Mouse (Mus musculus) hindbrain, embryonic 14.5 days (tissue): ENCODE results near the gene Pgp. TPM values are rescaled to one million over a fixed set of nuclear protein-coding genes. Genes with fewer than 3 reads are reported as not detected.

Source experiments
- ATAC-seq: fragments of 200-750 bp; cut with Nextera tagmentation; 2 replicates; pipeline ENCODE4 v1.8.0; 2017; ENCODE audit warnings: moderate number of reproducible peaks, mild to moderate bottlenecking, moderate TSS enrichment, moderate library complexity; ENCODE audit not compliant: low FRiP score
- DNase-seq: peaks from one replicate; pipeline ENCODE4 v3.0.0-alpha.2; 2015; ENCODE audit warnings: low spot score
- H3K27ac ChIP-seq: fragments of 300-500 bp; sonication (generic); 2 replicates; pipeline ENCODE4 v1.5.1; 2014; ENCODE audit warnings: mild to moderate bottlenecking, moderate library complexity
- H3K27me3 ChIP-seq: fragments of 300-500 bp; sonication (generic); 2 replicates; pipeline ENCODE4 v1.6.1; 2014; ENCODE audit warnings: mild to moderate bottlenecking, low read length, mixed read lengths; ENCODE audit not compliant: control insufficient read depth, insufficient read depth
- H3K36me3 ChIP-seq: fragments of 300-500 bp; sonication (generic); replicated peaks from 2 replicates; pipeline ENCODE4 v1.6.1; 2014; ENCODE audit not compliant: control insufficient read depth, insufficient read depth
- H3K4me1 ChIP-seq: fragments of 300-500 bp; sonication (generic); replicated peaks from 2 replicates; pipeline ENCODE4 v1.6.1; 2014; ENCODE audit warnings: antibody characterized with exemption, low read length, mixed read lengths; ENCODE audit not compliant: control insufficient read depth, insufficient read depth
- H3K4me2 ChIP-seq: fragments of 300-500 bp; sonication (generic); replicated peaks from 2 replicates; pipeline ENCODE4 v1.6.1; 2014; ENCODE audit warnings: mild to moderate bottlenecking, moderate library complexity
- H3K4me3 ChIP-seq: fragments of 300-500 bp; sonication (generic); replicated peaks from 2 replicates; pipeline ENCODE4 v1.5.1; 2014; ENCODE audit warnings: mild to moderate bottlenecking, low read length
- H3K9ac ChIP-seq: fragments of 300-500 bp; sonication (generic); 2 replicates; pipeline ENCODE4 v1.6.1; 2014
- H3K9me3 ChIP-seq: fragments of 300-500 bp; sonication (generic); 2 replicates; pipeline ENCODE4 v1.6.1; 2016; ENCODE audit warnings: low read length; ENCODE audit not compliant: control insufficient read depth
- WGBS: fragments of 180-500 bp; shearing (Covaris S2); extraction: QIAGEN DNeasy Blood & Tissue Kit; methylation state at CpG from one replicate; pipeline ENCODE4 v1.1.7; 2014; 5-methylcytosine and 5-hydroxymethylcytosine counted together
- polyA plus RNA-seq: library from polyadenylated mRNA; unstranded; fragments of >200 nt; fragmentation: Nextera tagmentation; extraction: Ambion mirVana; gene quantifications from 2 replicates; pipeline ENCODE4 v1.2.1, GENCODE M21; 2014

The Pgp gene
- polyA plus RNA-seq, 1 experiment from 2014 or later: 71.2 TPM

DNA sequence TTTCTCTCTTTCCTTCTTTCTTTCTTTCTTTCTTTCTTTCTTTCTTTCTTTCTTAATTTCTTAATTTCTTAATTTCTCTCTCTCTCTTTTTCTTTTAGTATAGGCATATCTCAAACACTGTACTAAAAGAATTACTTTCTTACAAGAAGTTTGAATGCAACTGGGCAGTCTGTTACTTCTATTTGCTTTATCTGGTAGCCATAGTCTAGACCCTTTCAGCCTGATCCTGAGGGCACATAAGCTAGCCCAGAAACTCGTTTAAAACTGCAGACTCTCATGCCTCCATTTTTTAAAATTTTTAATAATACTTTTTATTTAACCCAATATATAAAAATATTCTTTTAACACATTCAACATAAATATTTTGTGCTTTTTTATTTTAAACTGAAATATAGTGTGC is 9.2 kb downstream of the Pgp start:
- no peak for ATAC-seq
- 29% methylated on average over 1 of the region's 1 CpGs for WGBS
- Histone ChIP-seq H3K9me3 (no peaks in the 10 kb centered on the region), H3K27me3 (no peaks in the 10 kb centered on the region), H3K36me3 (peaks cover 28% of the 10 kb centered on the region), H3K4me1 (no peaks in the 10 kb centered on the region; the same call in 1 of the 2 replicates), H3K4me3 (peak overlapping the region; percentile 76), H3K9ac (peak overlapping the region; percentile 80; the same call in 1 of the 2 replicates), H3K27ac (peak overlapping the region; percentile 94), H3K4me2 (peak overlapping the region; percentile 65)
- DNase-seq: no peak

DNA sequence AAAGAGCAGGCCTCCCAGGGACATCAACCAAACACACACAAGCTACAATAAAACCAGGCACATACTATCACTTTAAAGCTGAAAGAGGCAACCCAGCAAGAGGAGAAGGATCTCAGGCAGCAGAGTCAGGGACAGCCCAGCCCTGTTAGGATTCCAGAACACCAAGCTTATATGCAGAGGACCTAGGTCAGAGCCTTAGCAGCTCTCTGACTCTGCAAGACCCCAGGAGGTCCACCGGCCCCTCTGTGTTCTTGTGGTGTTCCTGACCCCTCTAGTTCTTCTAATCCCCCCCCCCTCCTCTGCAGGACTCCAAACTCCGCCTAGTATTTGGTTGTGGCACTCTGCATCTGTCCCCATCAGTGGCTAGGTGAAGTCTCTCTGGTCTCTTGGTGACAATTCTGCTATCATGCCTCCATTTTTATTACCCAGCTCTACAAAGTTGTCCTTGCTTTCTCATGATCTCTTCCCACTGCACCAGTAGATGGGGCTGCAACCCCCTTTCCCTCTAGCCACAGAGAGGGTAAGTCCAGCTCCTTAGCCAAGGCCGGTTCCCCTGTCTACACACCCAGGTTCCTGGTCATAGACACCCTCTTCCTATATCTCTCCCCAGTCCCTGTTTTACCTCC is 10.1 kb downstream of the Pgp start:
- Histone ChIP-seq H3K27me3 (no peaks in the 10 kb centered on the region), H3K4me1 (peaks cover 2% of the 10 kb centered on the region; the same call in 1 of the 2 replicates), H3K36me3 (peaks cover 20% of the 10 kb centered on the region), H3K9ac (no peak overlapping the region), H3K27ac (no peak overlapping the region), H3K4me2 (no peak overlapping the region), H3K4me3 (no peak overlapping the region), H3K9me3 (no peaks in the 10 kb centered on the region)
- ATAC-seq (no peak), DNase-seq (no peak)
- WGBS: 57% methylated on average over 3 of the region's 3 CpGs

DNA sequence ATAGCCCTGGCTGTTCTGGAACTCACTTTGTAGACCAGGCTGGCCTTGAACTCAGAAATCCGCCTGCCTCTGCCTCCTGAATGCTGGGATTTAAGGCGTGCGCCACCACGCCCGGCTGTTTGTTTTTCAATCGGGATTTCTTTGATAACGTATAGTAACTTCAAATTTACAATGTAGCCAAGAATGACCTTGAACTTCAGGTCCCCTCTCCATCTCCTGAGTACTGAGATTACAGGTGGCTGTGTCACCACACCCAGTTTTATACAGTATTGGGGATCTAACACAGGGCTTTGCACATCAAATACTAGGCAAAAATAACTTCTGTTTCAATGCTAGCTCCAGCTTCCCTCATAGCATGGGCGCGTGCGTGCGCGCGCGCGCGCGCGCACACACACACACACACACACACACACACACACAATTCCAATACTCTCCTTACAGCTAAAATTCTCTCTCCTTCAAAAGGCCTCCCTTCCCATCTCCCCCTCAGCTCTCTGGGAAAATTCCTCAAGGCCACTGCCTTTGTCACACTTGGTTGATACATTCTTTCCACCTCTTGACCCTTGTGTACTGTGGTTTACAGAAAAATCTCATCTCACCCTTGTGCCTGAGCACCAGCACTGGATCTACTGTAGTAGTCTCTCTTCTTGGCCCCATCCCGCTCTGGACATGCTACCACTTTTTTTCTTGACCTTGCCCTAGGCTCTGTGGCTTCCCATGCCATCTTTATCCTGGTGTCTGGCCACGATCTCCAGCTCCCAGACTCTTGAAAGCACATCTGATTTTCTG is 11.0 kb downstream of the Pgp start:
- WGBS: 95% methylated on average over 20 of the region's 20 CpGs
- no peak overlapping the region for H3K4me2 ChIP-seq
- no peaks in the 10 kb centered on the region for H3K9me3 ChIP-seq
- H3K27me3 ChIP-seq: no peaks in the 10 kb centered on the region
- DNase-seq (no peak), ATAC-seq (no peak)
- H3K4me3 ChIP-seq: no peak overlapping the region
- no peak overlapping the region for H3K9ac ChIP-seq
- H3K27ac ChIP-seq: no peak overlapping the region
- H3K36me3 ChIP-seq: peaks cover 10% of the 10 kb centered on the region; the same call in 1 of the 2 replicates
- H3K4me1 ChIP-seq: peaks cover 7% of the 10 kb centered on the region; the same call in 1 of the 2 replicates

DNA sequence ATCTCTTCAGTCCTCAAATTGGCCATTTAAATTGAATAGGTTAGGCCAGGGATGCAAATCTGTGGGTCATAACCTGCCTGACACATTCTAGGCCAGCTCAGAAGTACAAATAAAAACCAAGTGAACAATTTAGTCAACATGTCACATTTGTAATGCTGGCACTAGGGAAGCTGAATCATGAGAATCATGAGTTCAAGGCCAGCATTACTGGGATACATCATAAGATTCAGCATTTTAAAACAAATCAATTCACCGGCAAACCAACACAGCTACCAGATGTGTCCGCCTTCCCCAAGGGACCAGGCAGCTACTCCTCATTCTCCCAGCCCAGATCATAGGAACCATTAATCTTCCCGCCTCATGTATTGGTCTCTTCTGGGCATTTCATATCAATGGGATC is 13.3 kb downstream of the Pgp start:
- WGBS: 66% methylated on average over 3 of the region's 3 CpGs
- H3K4me3 ChIP-seq: no peak overlapping the region
- no peaks in the 10 kb centered on the region for H3K9me3 ChIP-seq
- ATAC-seq: no peak
- no peak overlapping the region for H3K27ac ChIP-seq
- H3K4me2 ChIP-seq: no peak overlapping the region
- peaks cover 17% of the 10 kb centered on the region for H3K4me1 ChIP-seq
- H3K9ac ChIP-seq: no peak overlapping the region
- no peak for DNase-seq
- no peaks in the 10 kb centered on the region for H3K27me3 ChIP-seq
- no peaks in the 10 kb centered on the region for H3K36me3 ChIP-seq

DNA sequence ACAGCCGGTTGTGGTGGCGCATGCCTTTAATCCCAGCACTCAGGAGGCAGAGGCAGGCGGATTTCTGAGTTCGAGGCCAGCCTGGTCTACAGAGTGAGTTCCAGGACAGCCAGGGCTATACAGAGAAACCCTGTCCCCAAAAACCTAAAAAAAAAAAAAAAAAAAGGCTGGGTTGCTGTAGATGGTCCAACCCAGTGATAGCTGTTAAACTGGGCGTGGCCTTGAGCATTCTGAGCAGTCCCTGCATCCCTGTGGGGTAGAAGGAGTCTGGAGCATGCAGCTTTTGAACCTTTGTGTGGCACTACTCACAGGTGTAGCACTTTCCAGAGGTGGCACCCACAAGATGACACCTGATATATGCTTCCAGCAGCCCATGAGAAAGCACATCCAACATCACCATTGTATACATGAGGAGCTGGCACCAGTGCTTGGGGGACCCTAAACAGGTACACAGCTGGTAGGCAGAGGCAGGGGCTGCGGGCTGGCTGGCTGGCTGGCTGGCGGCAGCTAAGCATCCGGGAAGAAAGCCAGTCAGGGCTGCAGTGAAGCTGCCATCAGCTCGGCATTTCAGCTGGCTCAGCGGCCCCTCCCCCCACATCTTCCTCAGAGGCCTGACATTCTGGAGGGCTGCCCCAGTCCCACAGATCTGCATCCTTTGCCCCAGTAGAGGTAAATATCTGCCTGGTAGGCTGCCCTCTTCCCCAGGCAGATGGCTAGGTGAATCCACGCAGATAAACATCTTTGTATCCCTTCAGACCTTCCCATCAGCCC is 15.1 kb downstream of the Pgp start:
- peak; percentile 50 for DNase-seq
- H3K9ac ChIP-seq: peak overlapping the region; percentile 41
- 0 out of 2 replicates have a peak overlapping the region, but pooled peaks have one; percentile 8 for H3K4me2 ChIP-seq
- H3K27ac ChIP-seq: peak overlapping the region; percentile 75
- H3K9me3 ChIP-seq: no peaks in the 10 kb centered on the region
- H3K27me3 ChIP-seq: no peaks in the 10 kb centered on the region
- no peak overlapping the region for H3K4me3 ChIP-seq
- ATAC-seq: no peak
- H3K36me3 ChIP-seq: no peaks in the 10 kb centered on the region
- 47% methylated on average over 11 of the region's 11 CpGs for WGBS
- H3K4me1 ChIP-seq: peaks cover 27% of the 10 kb centered on the region

DNA sequence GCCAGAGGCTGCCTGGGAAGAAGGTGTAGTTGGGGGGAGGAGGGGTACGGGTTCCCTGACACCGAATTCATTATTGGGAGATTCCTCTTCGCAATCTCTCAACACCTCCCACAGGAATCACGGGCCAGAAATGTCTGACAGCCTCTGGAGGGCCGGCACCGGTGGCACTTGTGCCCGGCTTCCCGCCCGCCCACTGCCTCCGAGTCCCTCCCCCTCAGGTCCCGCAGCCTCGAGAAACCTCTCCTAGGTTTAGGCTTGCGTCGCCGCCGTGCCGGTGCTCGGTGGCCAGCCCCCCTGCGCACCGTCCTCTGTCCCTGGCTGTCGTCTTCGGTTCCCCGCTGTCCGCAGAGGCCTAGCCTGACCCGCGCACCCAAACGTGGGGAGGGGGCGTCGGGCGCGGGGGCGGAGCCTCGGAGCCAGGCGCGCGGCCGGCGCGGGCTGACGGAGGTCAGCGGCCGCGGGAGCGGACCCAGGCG is 18.0 kb downstream of the Pgp start, which contains the start of gene Caskin1:
Gene Caskin1, plus strand, starts transcription at position 416 of the 476 bp plus-strand sequence.
- Histone ChIP-seq H3K27me3 (no peaks in the 10 kb centered on the region), H3K27ac (peak within 1 kb of the TSS; percentile 97), H3K4me3 (peak within 1 kb of the TSS; percentile 81), H3K9ac (peak within 1 kb of the TSS; percentile 92), H3K9me3 (no peaks in the 10 kb centered on the region), H3K4me1 (peaks cover 28% of the 10 kb centered on the region), H3K4me2 (peak within 1 kb of the TSS; percentile 90), H3K36me3 (no peaks in the 10 kb centered on the region)
- WGBS: under 1% methylated on average over 32 of the region's 45 CpGs
- DNase-seq (peak; percentile 64), ATAC-seq (peak; percentile 61)

DNA sequence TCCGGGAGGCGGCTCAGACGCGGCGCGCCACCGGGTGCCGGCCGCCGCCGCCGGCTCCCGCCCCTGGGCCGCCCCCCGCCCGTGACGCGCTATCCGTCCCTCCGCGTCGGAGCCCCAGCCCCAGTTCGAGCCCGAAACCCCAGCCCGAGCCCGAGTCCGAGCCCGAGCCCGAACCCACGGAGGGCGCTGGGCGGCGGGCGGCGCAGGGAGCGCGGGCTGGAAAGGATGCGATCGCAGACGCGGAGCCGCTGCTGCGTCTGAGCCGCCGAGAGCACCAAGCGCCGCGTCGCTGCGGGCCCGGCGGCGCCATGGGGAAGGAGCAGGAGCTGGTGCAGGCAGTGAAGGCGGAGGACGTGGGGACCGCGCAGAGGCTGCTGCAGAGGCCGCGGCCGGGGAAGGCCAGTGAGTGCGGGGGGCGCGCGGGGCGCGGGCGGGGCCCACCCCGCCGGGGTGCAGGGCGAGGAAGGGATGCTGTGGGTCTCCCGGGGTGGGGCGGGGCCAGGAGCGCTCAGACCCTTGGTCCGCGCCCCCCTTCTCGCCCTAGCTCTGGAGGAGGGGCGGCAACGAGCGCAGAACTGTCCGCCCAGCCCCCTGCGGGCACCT is 18.6 kb downstream of the Pgp start:
- under 1% methylated on average over 55 of the region's 81 CpGs for WGBS
- ATAC-seq: peak; percentile 75
- Histone ChIP-seq H3K9me3 (no peaks in the 10 kb centered on the region), H3K4me1 (peaks cover 28% of the 10 kb centered on the region), H3K27ac (peak overlapping the region; percentile 97), H3K9ac (peak overlapping the region; percentile 92), H3K36me3 (no peaks in the 10 kb centered on the region), H3K4me3 (peak overlapping the region; percentile 81), H3K4me2 (peak overlapping the region; percentile 90), H3K27me3 (no peaks in the 10 kb centered on the region)
- peak; percentile 58 for DNase-seq

DNA sequence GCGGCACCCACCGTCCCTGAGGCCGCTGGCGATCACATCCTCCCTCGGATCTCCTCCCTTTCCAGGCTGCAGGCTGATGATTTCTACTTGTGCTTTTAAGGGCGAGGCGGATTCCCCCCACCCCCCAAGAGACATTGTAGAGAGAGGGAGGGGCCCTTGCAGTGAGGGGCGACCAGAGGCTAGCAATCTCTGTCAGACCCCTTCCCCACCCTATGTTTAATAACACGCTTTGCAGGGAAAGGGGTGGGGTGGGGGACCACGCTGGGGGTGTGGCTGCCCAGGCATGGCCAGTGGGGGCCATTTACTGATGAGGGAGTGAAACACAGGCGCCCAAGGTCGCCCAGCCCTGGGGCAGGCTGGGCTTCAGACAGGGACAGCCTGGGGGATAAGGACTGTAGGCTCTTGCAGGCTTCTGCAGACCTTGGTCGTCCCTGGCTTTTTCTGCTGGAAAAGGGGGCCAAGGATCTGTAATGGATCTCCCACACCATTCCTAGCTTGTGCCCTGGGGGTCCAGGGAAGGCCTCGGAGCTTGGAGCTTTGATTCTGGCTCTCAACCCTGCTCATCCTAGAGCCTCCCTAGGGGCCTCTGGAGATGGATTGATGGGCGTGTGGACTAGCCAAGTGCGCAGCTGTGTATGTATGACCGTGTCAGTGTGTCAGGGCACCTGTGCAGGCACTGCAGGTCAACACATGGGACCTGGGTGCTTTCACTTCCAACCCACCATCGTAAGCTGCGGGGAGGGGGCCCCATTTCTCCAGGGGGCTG is 19.3 kb downstream of the Pgp start:
- H3K4me2 ChIP-seq: peak overlapping the region; percentile 90
- no peaks in the 10 kb centered on the region for H3K36me3 ChIP-seq
- H3K9ac ChIP-seq: peak overlapping the region; percentile 92
- peak; percentile 26; the same call in 1 of the 2 replicates for ATAC-seq
- no peak for DNase-seq
- no peaks in the 10 kb centered on the region for H3K27me3 ChIP-seq
- peak overlapping the region; percentile 81 for H3K4me3 ChIP-seq
- H3K4me1 ChIP-seq: peaks cover 28% of the 10 kb centered on the region
- peak overlapping the region; percentile 97 for H3K27ac ChIP-seq
- no peaks in the 10 kb centered on the region for H3K9me3 ChIP-seq
- WGBS: 8% methylated on average over 19 of the region's 19 CpGs
